Mouse (Mus musculus) hindbrain, embryonic 16.5 days (tissue): Measurements from ENCODE around the gene Setx. TPM values are rescaled to one million over a fixed set of nuclear protein-coding genes. Genes with fewer than 3 reads are reported as not detected.

Experiments
- ATAC-seq: fragments of 200-750 bp; cut with Nextera tagmentation; 2 replicates; pipeline ENCODE4 v1.8.0; 2017; ENCODE audit warnings: moderate TSS enrichment, moderate library complexity
- H3K27ac ChIP-seq: fragments of 300-500 bp; sonication (generic); 2 replicates; pipeline ENCODE4 v1.5.1; 2014; ENCODE audit warnings: low read depth, mild to moderate bottlenecking, control low read depth, low read length, moderate library complexity
- H3K27me3 ChIP-seq: fragments of 300-500 bp; sonication (generic); replicated peaks from 2 replicates; pipeline ENCODE4 v1.6.1; 2014; ENCODE audit warnings: low read length; ENCODE audit not compliant: control insufficient read depth, insufficient read depth
- H3K36me3 ChIP-seq: fragments of 300-500 bp; sonication (generic); 2 replicates; pipeline ENCODE4 v1.6.1; 2014; ENCODE audit warnings: mild to moderate bottlenecking, low read length, moderate library complexity, mixed read lengths; ENCODE audit not compliant: control insufficient read depth, insufficient read depth
- H3K4me1 ChIP-seq: fragments of 300-500 bp; sonication (generic); 2 replicates; pipeline ENCODE4 v1.6.1; 2014; ENCODE audit warnings: low read depth, low read length; ENCODE audit not compliant: control insufficient read depth, insufficient read depth
- H3K4me2 ChIP-seq: fragments of 300-500 bp; sonication (generic); 2 replicates; pipeline ENCODE4 v1.6.1; 2014; ENCODE audit warnings: mild to moderate bottlenecking, low read length, control low read depth, moderate library complexity
- H3K4me3 ChIP-seq: fragments of 300-500 bp; sonication (generic); 2 replicates; pipeline ENCODE4 v1.5.1; 2014; ENCODE audit warnings: mild to moderate bottlenecking, low read length, control low read depth, moderate library complexity
- H3K9ac ChIP-seq: fragments of 300-500 bp; sonication (generic); 2 replicates; pipeline ENCODE4 v1.6.1; 2014; ENCODE audit warnings: low read depth, mild to moderate bottlenecking, control low read depth, low read length, moderate library complexity
- H3K9me3 ChIP-seq: fragments of 300-500 bp; sonication (generic); 2 replicates; pipeline ENCODE4 v1.6.1; 2014; ENCODE audit warnings: mild to moderate bottlenecking, low read length, moderate library complexity; ENCODE audit not compliant: control insufficient read depth
- WGBS: fragments of 180-500 bp; shearing (Covaris S2); extraction: QIAGEN DNeasy Blood & Tissue Kit; methylation state at CpG from one replicate; pipeline ENCODE4 v1.1.7; 2014; 5-methylcytosine and 5-hydroxymethylcytosine counted together
- polyA plus RNA-seq: library from polyadenylated mRNA; unstranded; fragments of >200 nt; fragmentation: Nextera tagmentation; extraction: Ambion mirVana; gene quantifications from 2 replicates; pipeline ENCODE4 v1.2.1, GENCODE M21; 2015

The Setx gene
- polyA plus RNA-seq, 1 experiment from 2014 or later = 10.2 TPM

DNA sequence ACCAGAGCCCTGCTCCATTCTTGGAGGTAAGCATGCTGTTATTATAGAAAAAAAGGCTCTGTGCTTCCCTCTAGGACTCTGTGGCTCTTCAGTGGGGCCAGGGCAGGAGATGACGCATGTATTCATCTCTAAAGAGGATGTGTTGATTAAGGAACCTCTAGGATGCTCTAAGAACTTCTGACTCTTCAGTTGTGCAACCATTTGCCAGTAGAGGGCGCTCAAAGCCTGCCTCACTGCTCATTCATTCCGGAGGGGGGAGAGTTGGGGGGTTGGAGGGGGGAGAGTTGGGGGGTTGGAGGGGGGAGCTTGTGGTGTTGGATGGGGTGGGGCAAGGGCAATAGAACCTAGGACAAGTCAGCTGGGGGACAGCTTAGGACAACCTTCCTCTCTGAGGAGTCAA lies 75.9 kb downstream of the Setx start:
- no peak for ATAC-seq
- H3K4me3 ChIP-seq = no peak overlapping the region
- H3K4me2 ChIP-seq = no peak overlapping the region
- H3K36me3 ChIP-seq = no peaks in the 10 kb centered on the region
- no peaks in the 10 kb centered on the region for H3K9me3 ChIP-seq
- peaks cover 5% of the 10 kb centered on the region for H3K4me1 ChIP-seq
- H3K27me3 ChIP-seq = peaks cover 12% of the 10 kb centered on the region
- no peak overlapping the region for H3K9ac ChIP-seq
- H3K27ac ChIP-seq = no peak overlapping the region
- 1% methylated on average over 3 of the region's 3 CpGs for WGBS

GRCm38 (mm10) chr2:29201223-29201955 lies 77.4 kb downstream of the Setx start:
- Histone ChIP-seq H3K4me2 (no peak overlapping the region), H3K9me3 (no peaks in the 10 kb centered on the region), H3K36me3 (no peaks in the 10 kb centered on the region), H3K27ac (no peak overlapping the region), H3K4me3 (no peak overlapping the region), H3K4me1 (no peaks in the 10 kb centered on the region), H3K9ac (no peak overlapping the region), H3K27me3 (peaks cover 5% of the 10 kb centered on the region; the same call in 1 of the 2 replicates)
- no peak for ATAC-seq
- WGBS = 44% methylated on average over 11 of the region's 11 CpGs

- no peak overlapping the region for H3K4me3 ChIP-seq
- H3K27ac ChIP-seq = no peak overlapping the region
- no peaks in the 10 kb centered on the region for H3K4me1 ChIP-seq
- no peaks in the 10 kb centered on the region for H3K27me3 ChIP-seq
- ATAC-seq = no peak
- H3K9ac ChIP-seq = no peak overlapping the region; the same call in 1 of the 2 replicates
- H3K36me3 ChIP-seq = no peaks in the 10 kb centered on the region
- no peak overlapping the region for H3K4me2 ChIP-seq
- no peaks in the 10 kb centered on the region for H3K9me3 ChIP-seq
- 15% methylated on average over 8 of the region's 8 CpGs for WGBS
Measured at GRCm38 (mm10) chr2:29206156-29206555, 82.2 kb downstream of the Setx start.

DNA sequence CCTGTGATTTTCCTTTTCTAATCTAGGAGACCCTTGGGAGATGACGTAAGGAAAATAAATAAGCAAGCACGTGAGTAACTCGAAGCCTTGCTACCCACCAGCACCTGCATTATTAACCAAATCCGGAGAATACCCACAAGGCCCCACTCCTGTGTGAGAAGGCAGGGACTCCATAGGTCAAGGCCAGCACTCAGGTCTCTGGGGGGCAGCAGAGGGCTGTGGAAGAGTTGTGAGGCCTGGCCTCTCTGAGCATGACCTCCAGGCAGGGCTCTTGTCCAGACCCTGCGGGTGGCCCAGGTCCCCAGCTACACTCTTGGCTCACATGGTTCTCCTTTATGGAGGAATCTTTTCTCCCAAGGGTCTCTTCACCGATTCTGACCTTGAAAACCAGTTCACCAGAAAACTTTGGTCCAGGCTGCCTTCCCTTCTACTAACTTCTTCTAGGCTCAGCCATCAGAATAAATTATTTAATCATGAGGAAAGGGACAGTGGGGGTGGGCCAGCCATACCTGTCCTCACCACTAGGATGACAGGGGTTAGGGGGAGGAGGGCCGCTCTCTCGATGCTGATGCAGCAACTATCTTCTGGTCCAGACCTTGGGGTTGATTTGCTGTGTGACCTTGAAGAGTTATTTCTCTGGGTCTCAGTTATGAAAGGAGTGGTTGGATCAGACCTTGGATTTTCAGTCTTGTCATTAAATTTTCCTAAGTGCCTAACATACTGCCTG lies 92.5 kb downstream of the Setx start:
- Histone ChIP-seq H3K4me1 (peaks cover 4% of the 10 kb centered on the region; the same call in 1 of the 2 replicates), H3K9me3 (no peaks in the 10 kb centered on the region), H3K36me3 (no peaks in the 10 kb centered on the region), H3K27ac (no peak overlapping the region), H3K9ac (no peak overlapping the region), H3K4me2 (no peak overlapping the region), H3K4me3 (no peak overlapping the region), H3K27me3 (no peaks in the 10 kb centered on the region)
- no peak for ATAC-seq
- 53% methylated on average over 8 of the region's 8 CpGs for WGBS

DNA sequence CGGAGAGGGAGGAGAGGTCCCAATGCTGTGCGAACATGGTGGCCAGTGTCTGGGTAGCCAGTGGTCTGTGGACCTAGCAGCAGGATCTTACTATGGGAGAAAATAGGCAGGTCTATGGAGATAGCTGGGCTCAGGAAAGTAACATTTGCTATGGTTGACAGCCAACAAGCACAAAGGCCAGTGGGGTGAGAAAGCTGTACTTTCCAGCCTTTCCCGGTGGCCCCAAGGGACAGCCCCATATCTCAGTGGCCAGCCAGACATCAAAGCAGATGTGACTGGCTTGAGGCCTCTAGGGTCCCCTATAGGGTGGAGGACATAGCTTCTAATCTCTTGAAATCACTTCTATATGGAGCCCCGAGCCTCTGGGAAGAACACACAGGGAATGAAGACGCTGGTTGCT lies 93.1 kb downstream of the Setx start:
- ATAC-seq = no peak
- no peak overlapping the region for H3K4me2 ChIP-seq
- no peaks in the 10 kb centered on the region for H3K27me3 ChIP-seq
- H3K27ac ChIP-seq = no peak overlapping the region
- H3K9ac ChIP-seq = no peak overlapping the region
- WGBS = 82% methylated on average over 5 of the region's 5 CpGs
- H3K4me1 ChIP-seq = peaks cover 4% of the 10 kb centered on the region; the same call in 1 of the 2 replicates
- no peak overlapping the region for H3K4me3 ChIP-seq
- H3K36me3 ChIP-seq = no peaks in the 10 kb centered on the region
- H3K9me3 ChIP-seq = no peaks in the 10 kb centered on the region

DNA sequence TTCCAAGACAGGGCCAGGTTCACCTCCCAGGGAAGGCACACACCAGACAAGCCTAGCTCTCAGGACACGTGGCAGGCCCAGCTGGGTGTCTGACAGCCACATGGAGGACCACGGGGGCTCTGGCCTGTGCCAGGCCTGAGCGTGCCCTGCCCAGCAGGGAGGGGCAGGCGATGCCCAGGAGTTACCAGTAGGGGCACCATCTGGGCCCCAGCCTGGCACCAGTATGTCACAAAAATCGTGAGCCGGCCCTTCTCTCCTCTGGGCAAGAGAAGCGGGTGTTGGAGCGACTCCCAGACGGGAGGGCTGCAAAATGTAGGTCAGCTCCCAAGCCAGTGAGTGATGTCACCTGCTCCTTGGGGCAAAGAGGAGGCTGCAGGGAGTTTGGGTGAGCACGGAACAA lies 93.9 kb downstream of the Setx start:
- Histone ChIP-seq H3K9me3 (no peaks in the 10 kb centered on the region), H3K9ac (no peak overlapping the region), H3K4me1 (peaks cover 4% of the 10 kb centered on the region; the same call in 1 of the 2 replicates), H3K27ac (no peak overlapping the region), H3K4me2 (no peak overlapping the region), H3K4me3 (no peak overlapping the region), H3K36me3 (no peaks in the 10 kb centered on the region), H3K27me3 (no peaks in the 10 kb centered on the region)
- 42% methylated on average over 10 of the region's 10 CpGs for WGBS
- peak; percentile 88 for ATAC-seq

DNA sequence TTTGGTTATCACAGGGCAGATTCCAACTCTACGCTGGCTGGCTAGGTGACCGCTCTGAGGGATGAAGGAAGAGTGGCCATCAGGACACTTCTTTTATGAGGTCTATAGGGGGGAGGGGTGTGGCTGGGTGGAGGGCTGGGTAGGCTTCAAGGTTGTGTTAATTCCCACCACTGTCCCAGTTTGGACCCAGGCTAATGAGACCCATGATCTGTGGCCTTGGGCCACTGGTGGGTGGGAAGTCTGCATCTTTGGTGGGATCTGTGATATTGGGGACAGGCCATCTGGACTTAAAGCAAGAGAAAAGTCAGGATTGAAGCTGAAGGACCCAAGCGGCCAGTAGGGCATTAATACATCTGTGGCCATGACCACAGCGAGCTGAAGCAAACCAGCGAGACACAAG lies 94.8 kb downstream of the Setx start:
- no peaks in the 10 kb centered on the region for H3K36me3 ChIP-seq
- no peak overlapping the region for H3K9ac ChIP-seq
- no peak overlapping the region for H3K27ac ChIP-seq
- no peak overlapping the region for H3K4me3 ChIP-seq
- no peak overlapping the region for H3K4me2 ChIP-seq
- ATAC-seq = no peak
- H3K9me3 ChIP-seq = no peaks in the 10 kb centered on the region
- H3K27me3 ChIP-seq = no peaks in the 10 kb centered on the region
- H3K4me1 ChIP-seq = peaks cover 4% of the 10 kb centered on the region; the same call in 1 of the 2 replicates
- WGBS = 91% methylated on average over 5 of the region's 5 CpGs

- Histone ChIP-seq H3K4me2 (no peak overlapping the region), H3K4me1 (peaks cover 4% of the 10 kb centered on the region; the same call in 1 of the 2 replicates)
- WGBS = 9% methylated on average over 4 of the region's 4 CpGs
Measured at GRCm38 (mm10) chr2:29222302-29222701, 98.3 kb downstream of the Setx start.

GRCm38 (mm10) chr2:29223591-29224262 lies 99.7 kb downstream of the Setx start:
- no peak overlapping the region for H3K9ac ChIP-seq
- 43% methylated on average over 7 of the region's 7 CpGs for WGBS
- no peaks in the 10 kb centered on the region for H3K4me1 ChIP-seq
- H3K27me3 ChIP-seq = no peaks in the 10 kb centered on the region
- H3K9me3 ChIP-seq = no peaks in the 10 kb centered on the region
- no peak for ATAC-seq
- H3K27ac ChIP-seq = no peak overlapping the region
- H3K4me2 ChIP-seq = no peak overlapping the region
- no peak overlapping the region for H3K4me3 ChIP-seq
- H3K36me3 ChIP-seq = no peaks in the 10 kb centered on the region

More at GRCm38 (mm10) chr2:29222302-29222701, 98.3 kb downstream of the Setx start:
- Histone ChIP-seq H3K27ac (no peak overlapping the region), H3K9me3 (no peaks in the 10 kb centered on the region), H3K27me3 (no peaks in the 10 kb centered on the region), H3K36me3 (no peaks in the 10 kb centered on the region), H3K4me3 (no peak overlapping the region), H3K9ac (no peak overlapping the region)
- no peak for ATAC-seq
